Mouse (Mus musculus): ENCODE data around the gene Ccdc120.

DNA sequence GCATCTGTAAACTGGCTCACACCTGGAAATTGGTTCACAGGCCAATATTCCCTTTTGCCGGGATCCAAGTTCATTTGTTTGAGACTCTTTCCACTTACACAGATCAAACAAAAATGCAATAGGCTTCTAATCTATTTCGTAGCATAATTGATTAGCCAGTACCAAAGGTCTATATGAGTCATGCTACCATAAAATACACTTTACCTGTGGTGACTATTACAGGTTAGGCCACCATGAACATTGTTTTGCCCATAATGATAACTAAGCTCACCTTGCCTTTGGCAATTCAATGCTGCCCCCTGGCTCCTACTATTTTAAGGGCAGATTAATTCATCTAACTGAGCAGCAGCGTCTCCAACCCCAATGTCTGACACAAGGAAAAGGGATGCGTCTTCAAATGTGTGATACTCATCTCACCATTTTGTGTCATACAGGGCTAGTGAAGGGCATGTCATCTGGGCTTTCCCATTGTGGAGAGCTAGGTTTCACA lies 31.9 kb upstream of the Ccdc120 start:
- no peak for TF ChIP-seq CHD2 (IDR thresholded peaks at IDR 0.05; ENCODE audit: low read depth, low read length)
- TF ChIP-seq MAFK (IDR thresholded peaks at IDR 0.05; ENCODE audit: insufficient read depth, low read depth, low read length) = no peak

All from ES-E14 (cell line).